Mouse (Mus musculus) ES-E14 (cell line): ENCODE data around the gene Dyrk2. TPM values are rescaled to one million over a fixed set of nuclear protein-coding genes. Genes with fewer than 3 reads are reported as not detected.

Experiments
- DNase-seq: peaks from one replicate; pipeline ENCODE4 v3.0.0-alpha.2; 2013; ENCODE audit warnings: low read depth, low spot score
- H3K27ac ChIP-seq: 2 replicates; pipeline ENCODE4 v1.5.1; 2012; ENCODE audit warnings: low read depth, mild to moderate bottlenecking, low read length, moderate library complexity, mixed read lengths; ENCODE audit not compliant: poor library complexity, insufficient read depth, severe bottlenecking
- H3K36me3 ChIP-seq: 2 replicates; pipeline ENCODE4 v1.6.1; 2012; ENCODE audit warnings: mild to moderate bottlenecking, low read length, moderate library complexity, mixed read lengths; ENCODE audit not compliant: control insufficient read depth, poor library complexity, insufficient read depth, severe bottlenecking
- H3K4me1 ChIP-seq, 2 experiments: fragments of 150-350 bp in 1 of 2; sonication (generic) in 1 of 2; 2 replicates each; pipeline ENCODE4 v1.6.1; 2012; ENCODE audit warnings: low read length in 2 of 2, mild to moderate bottlenecking in 1 of 2, mixed read lengths in 1 of 2; ENCODE audit not compliant: control insufficient read depth in 2 of 2, insufficient read depth in 2 of 2, poor library complexity in 1 of 2
- H3K4me3 ChIP-seq, 2 experiments: fragments of 150-350 bp in 1 of 2; sonication (generic) in 1 of 2; 2 replicates each; pipeline ENCODE4 v1.5.1; 2012; ENCODE audit warnings: low read length in 2 of 2, low read depth in 1 of 2, mild to moderate bottlenecking in 1 of 2, mixed read lengths in 1 of 2; ENCODE audit not compliant: insufficient read depth in 1 of 2, poor library complexity in 1 of 2, severe bottlenecking in 1 of 2
- H3K9ac ChIP-seq: 2 replicates; pipeline ENCODE4 v1.6.1; 2012; ENCODE audit warnings: low read depth, mild to moderate bottlenecking, low read length, mixed read lengths; ENCODE audit not compliant: poor library complexity, insufficient read depth, severe bottlenecking
- H3K9me3 ChIP-seq: fragments of 150-350 bp; sonication (generic); 2 replicates; pipeline ENCODE4 v1.6.1; 2012; ENCODE audit warnings: low read depth, mild to moderate bottlenecking, low read length; ENCODE audit not compliant: control insufficient read depth, insufficient read depth
- CHD2 ChIP-seq: IDR thresholded peaks from 2 replicates; pipeline ENCODE4 v1.6.1; 2014; ENCODE audit warnings: mild to moderate bottlenecking, low read depth, low read length, inconsistent platforms
- HCFC1 ChIP-seq: IDR thresholded peaks from 2 replicates; pipeline ENCODE4 v1.6.1; 2012; ENCODE audit warnings: low read length, inconsistent platforms, borderline replicate concordance; ENCODE audit not compliant: insufficient read depth
- MAFK ChIP-seq: IDR thresholded peaks from 2 replicates; pipeline ENCODE4 v1.6.1; 2014; ENCODE audit warnings: mild to moderate bottlenecking, low read depth, low read length, inconsistent platforms; ENCODE audit not compliant: insufficient read depth
- ZC3H11A ChIP-seq: IDR thresholded peaks from 2 replicates; pipeline ENCODE4 v1.6.1; 2012; ENCODE audit warnings: low read depth, mild to moderate bottlenecking, inconsistent platforms, low read length, borderline replicate concordance
- ZNF384 ChIP-seq: IDR thresholded peaks from 2 replicates; pipeline ENCODE4 v1.6.1; 2012; ENCODE audit warnings: low read depth, low read length, inconsistent platforms
- in situ Hi-C, 2 experiments: fragments of 600-800 bp; cut with MboI; formaldehyde crosslinking; loops; one replicate each; pipeline ENCODE4 v1.15.1; 2025; ENCODE audit warnings: low sequenced_read_pairs in 2 of 2, inconsistent platforms in 1 of 2; ENCODE audit not compliant: unreplicated experiment in 2 of 2
- total RNA-seq: library from RNA; depleted of rRNA; stranded (reverse); fragments of 300-350 nt; gene quantifications from 2 replicates; pipeline ENCODE4 v1.2.3, GENCODE M21; 2012

Dyrk2 gene
- total RNA-seq, 1 experiment, result 12.1 TPM

DNA sequence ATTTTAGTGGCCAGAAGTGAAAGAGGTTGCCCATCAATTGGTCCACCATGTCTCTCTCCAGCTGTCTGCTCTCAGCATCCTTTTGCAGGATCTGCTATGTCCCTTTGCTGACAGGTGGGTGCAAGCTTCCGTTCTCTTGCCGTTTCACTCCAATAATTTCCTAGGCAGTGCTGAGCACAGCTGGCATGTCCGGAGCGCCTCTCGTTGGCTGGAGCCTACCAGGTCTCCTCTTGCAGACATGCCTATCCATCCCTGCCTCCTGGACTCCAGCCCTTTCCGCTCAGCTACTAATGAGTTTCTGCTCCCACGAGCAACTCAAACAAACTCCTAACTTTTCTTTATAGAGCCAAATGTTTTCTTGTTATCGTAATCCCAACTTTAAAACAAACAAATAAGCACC is 6.4 kb downstream of the Dyrk2 start:
- Histone ChIP-seq H3K4me3 (no peak overlapping the region), H3K27ac (no peak overlapping the region), H3K9ac (no peak overlapping the region), H3K4me1 (no peaks in the 10 kb centered on the region), H3K36me3 (peaks cover 25% of the 10 kb centered on the region), H3K9me3 (no peaks in the 10 kb centered on the region)
- TF ChIP-seq ZC3H11A (no peak), CHD2 (no peak), MAFK (no peak)
- DNase-seq, result no peak
- in situ Hi-C loops, result no loop called here

GRCm38 (mm10) chr10:118862233-118862632 is 7.8 kb downstream of the Dyrk2 start:
- no peak for DNase-seq
- Histone ChIP-seq H3K27ac (no peak overlapping the region), H3K4me1 (no peaks in the 10 kb centered on the region), H3K4me3 (no peak overlapping the region), H3K36me3 (peaks cover 26% of the 10 kb centered on the region), H3K9me3 (no peaks in the 10 kb centered on the region), H3K9ac (no peak overlapping the region)
- TF ChIP-seq ZC3H11A (no peak), HCFC1 (no peak), CHD2 (no peak), MAFK (no peak), ZNF384 (no peak)
- in situ Hi-C loops, result no loop called here

DNA sequence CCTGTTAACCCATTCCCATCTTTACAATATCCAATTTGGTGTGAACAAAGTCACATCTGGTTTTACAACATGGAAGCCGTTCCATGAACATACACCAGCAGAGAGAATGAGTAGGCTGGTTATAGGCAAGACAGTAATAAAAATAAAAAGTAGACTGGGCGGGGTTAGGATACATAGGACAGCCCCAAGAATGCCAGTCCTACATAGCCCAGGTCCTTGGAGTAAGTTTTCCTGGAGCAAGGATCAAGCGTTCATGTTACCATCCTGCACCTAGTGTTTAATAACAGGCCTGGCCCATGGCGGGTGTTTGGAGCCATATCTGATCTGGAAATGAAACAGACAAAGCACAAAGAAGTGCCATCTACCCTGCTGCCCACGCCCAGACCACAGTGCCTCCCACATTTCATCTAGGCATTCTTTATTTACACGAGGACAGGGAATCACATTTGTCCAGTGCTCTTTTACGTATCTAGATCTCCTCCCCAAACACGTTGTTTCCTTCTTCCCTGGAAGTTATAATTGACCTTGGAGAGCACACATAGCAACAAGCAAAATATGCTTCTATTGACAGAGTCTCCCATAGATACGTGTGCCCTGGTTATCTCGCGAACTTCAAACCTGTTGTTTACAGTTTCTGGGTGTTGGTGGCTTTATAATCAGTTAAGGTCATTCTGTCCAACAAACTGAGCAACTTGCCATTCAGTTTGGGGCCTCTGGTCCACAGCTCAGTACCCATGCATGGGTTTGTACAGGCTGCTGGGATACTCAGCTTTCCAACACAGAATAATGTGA is 8.6 kb downstream of the Dyrk2 start:
- Histone ChIP-seq H3K4me1 (no peaks in the 10 kb centered on the region), H3K9ac (no peak overlapping the region), H3K4me3 (no peak overlapping the region), H3K9me3 (no peaks in the 10 kb centered on the region), H3K27ac (no peak overlapping the region), H3K36me3 (peaks cover 26% of the 10 kb centered on the region)
- in situ Hi-C loops, result no loop called here
- no peak for DNase-seq
- TF ChIP-seq ZC3H11A (no peak), ZNF384 (no peak), HCFC1 (no peak), MAFK (no peak), CHD2 (no peak)

DNA sequence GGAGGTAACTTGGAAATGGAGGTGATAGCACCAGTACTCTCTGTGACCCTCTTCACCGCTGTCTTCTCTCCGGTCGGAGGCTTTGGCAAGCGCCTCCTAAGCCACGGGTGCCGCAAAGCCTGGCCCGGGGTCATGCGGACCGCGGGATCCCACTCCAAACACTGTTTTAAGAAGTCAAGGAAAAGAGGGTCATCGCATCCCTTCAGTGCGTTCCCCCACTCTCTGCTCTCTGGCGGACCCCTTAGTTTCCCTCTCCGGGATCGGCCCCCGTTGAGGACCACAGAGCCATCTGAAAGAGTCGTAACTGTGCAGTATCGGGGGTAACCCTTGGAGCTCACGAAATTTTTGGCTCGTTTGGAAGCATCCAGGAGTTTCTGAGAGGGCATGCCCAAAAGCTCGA is 10.4 kb downstream of the Dyrk2 start:
- in situ Hi-C loops, result no loop called here
- DNase-seq, result no peak
- Histone ChIP-seq H3K4me3 (peak overlapping the region in 1 of 2 experiments; percentile 34; a peak in 1 of 4 replicates), H3K4me1 (no peaks in the 10 kb centered on the region), H3K36me3 (peaks cover 26% of the 10 kb centered on the region), H3K27ac (no peak overlapping the region), H3K9me3 (no peaks in the 10 kb centered on the region), H3K9ac (no peak overlapping the region)
- no peak for TF ChIP-seq HCFC1
- no peak for TF ChIP-seq ZC3H11A
- no peak for TF ChIP-seq MAFK
- no peak for TF ChIP-seq CHD2
- no peak for TF ChIP-seq ZNF384

DNA sequence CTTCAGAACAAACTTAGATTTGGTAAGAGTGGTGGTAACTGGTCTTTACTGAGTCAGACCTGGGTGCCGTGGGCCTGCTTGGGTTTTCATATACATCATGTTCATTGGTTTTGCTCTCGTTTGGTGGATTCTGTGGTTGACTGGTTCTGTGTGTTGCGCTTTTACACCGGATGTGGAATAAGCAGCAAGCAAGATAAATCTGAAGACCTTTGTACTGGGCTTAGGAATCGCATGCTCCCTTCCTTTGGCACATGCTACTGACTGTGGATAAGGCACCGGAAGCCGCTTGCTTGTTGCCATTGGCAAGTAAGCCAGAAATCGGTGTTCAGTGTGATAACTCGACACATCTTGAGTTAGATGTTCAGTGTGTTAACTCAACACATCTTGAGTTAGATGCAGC is 15.4 kb downstream of the Dyrk2 start:
- H3K4me1 ChIP-seq, result peaks cover 0 to 2% of the 10 kb centered on the region in 2 experiments; a peak in 1 of 4 replicates
- no peaks in the 10 kb centered on the region for H3K9me3 ChIP-seq
- no peak for TF ChIP-seq HCFC1
- H3K4me3 ChIP-seq, result no peak overlapping the region
- H3K9ac ChIP-seq, result no peak overlapping the region
- H3K36me3 ChIP-seq, result peaks cover 9% of the 10 kb centered on the region
- no peak for DNase-seq
- in situ Hi-C loops, result no loop called here
- no peak overlapping the region for H3K27ac ChIP-seq
